Mouse (Mus musculus): Measurements from ENCODE around the gene Vps26b.

DNA sequence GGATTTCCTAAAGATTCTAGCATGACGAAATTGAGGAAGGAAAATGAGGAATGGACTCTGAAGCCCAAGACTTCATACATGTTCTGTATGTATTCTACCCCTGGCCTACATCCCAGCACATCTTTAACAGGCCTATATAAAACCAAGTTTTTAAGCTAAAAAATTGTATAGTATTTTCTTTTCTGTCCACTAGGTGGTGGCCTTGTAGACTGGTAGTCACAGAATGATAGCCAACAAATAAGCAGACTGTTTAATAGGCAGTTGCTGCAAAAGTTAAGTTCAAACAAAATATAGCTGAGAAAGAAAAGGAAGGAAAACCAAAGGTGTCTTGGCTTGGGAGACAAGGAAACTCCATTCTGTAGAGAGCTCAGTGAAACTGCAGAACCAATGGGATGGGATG lies 44.8 kb upstream of the Vps26b start:
- TF ChIP-seq CTCF (IDR thresholded peaks at IDR 0.05; ENCODE audit: control insufficient read depth, insufficient read depth, insufficient read length) (no peak), USF1 (IDR thresholded peaks at IDR 0.05; ENCODE audit: low read depth) (no peak), MAX (IDR thresholded peaks at IDR 0.05) (no peak), MYOD1 (IDR thresholded peaks at IDR 0.05; ENCODE audit: control insufficient read depth, insufficient read length, low read depth) (no peak)

Measured in C2C12 (cell line).